Mouse (Mus musculus): Measurements from ENCODE around the gene Elovl6.

GRCm38 (mm10) chr3:129573609-129574008 is 41.5 kb downstream of the Elovl6 start:
- no peak for TF ChIP-seq POLR2A (IDR thresholded peaks at IDR 0.05; ENCODE audit: low read depth, low read length)
- no peak for TF ChIP-seq CTCF (IDR thresholded peaks at IDR 0.05; ENCODE audit: extremely low read depth, insufficient read depth, insufficient read length, insufficient replicate concordance)
